Mouse (Mus musculus): ENCODE data around the gene Phlpp2. TPM values are rescaled to one million over a fixed set of nuclear protein-coding genes. Genes with fewer than 3 reads are reported as not detected.

Gene Phlpp2
- polyA plus RNA-seq (2016; fragmentation: Nextera tagmentation; extraction: Ambion mirVana), result 3.0 and 3.3 TPM in 2 replicates

DNA sequence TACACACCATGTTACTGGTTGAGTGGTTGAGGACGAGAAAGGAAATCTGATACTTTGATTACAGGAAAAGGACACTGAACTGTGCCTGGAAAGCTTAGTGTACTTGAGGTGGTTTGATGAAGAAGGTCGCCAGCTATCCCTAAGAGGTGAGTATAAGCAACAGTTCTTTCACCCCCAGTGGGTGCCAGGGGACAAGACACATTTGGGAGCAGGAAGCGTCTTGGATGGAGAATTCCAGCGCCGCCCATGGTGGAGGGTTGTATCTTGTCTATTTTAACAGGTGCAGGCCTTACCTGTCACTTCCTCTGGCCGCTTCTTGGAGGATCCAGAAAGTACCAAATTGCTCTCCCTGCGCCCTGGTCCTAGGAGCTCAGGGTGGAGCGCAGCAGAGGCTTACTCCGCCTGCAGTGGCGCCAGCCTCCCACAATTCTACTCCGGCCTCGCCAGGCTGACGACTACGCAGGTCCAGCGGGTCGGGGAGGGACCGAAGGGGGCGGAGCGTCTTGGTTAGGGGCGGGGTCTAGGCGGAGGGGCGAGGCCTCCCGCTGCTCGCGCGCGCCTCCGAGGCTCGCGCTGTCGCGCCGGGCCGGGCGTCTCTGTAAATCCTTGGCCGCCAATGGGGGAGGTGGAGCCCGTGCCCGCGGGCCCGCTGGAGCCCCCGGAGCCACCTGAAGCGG is at the start of gene Phlpp2:
Gene Phlpp2 (plus strand): TSS at position 540 of the 677 bp plus-strand sequence.
- H3K9ac ChIP-seq, result peak within 1 kb of the TSS; percentile 97
- 1% methylated on average over 42 of the region's 42 CpGs for WGBS (ENCODE audit: insufficient replicate concordance)
- peaks cover 80% of the 10 kb centered on the region for H3K4me1 ChIP-seq
- no peaks in the 10 kb centered on the region for H3K27me3 ChIP-seq (replicated peaks)
- peak within 1 kb of the TSS; percentile 92 for H3K4me3 ChIP-seq
- peak within 1 kb of the TSS; percentile 96 for H3K27ac ChIP-seq
- H3K4me2 ChIP-seq, result peak within 1 kb of the TSS; percentile 92
- peak; percentile 92 for ATAC-seq
- peaks cover 16% of the 10 kb centered on the region for H3K36me3 ChIP-seq
- H3K9me3 ChIP-seq (replicated peaks), result no peaks in the 10 kb centered on the region

DNA sequence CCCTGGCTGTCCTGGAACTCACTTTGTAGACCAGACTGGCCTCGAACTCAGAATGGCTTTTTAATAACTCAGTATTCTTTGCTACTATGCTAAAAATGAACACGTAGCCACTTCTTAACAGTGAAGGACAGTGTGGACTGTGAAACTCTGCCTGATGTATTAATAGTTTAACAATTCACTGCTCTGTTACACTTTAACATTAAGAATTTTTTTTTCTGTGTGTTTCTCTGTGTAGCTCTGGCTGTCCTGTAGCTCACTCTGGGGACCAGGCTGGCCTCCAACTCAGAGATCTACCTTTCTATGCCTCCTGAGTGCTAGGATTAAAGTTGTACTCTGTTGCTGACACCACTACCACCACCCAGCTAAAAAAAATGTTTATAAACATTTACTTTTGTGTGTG is 44.8 kb upstream of the Phlpp2 start:
- Histone ChIP-seq H3K4me2 (no peak overlapping the region), H3K9ac (no peak overlapping the region), H3K27ac (no peak overlapping the region), H3K27me3 (replicated peaks) (no peaks in the 10 kb centered on the region), H3K4me3 (no peak overlapping the region), H3K9me3 (replicated peaks) (no peaks in the 10 kb centered on the region), H3K36me3 (peaks cover 40% of the 10 kb centered on the region), H3K4me1 (peaks cover 10% of the 10 kb centered on the region; the same call in 1 of the 2 replicates)
- no peak for ATAC-seq
- 82% methylated on average over 2 of the region's 2 CpGs for whole genome bisulfite sequencing (ENCODE audit: insufficient replicate concordance)

DNA sequence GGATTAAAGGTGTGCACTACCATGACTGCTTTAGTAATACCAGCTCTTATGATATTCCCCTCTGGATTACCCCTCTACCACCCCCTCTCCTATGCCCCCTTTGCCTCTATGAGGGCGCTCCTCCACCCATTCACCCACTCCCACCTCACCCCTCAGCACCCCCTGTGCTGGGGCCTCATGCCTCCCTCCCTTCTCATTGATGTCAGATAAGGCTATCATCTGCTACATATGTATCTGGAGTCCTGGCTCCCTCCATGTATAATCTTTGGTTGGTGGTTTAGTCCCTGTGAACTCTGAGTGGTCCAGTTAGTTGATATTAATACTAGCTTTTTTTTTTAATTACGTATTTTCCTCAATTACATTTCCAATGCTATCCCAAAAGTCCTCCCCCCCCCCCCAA is 28.5 kb upstream of the Phlpp2 start:
- no peak overlapping the region for H3K9ac ChIP-seq
- peak; percentile 75; the same call in 1 of the 2 replicates for ATAC-seq
- WGBS (ENCODE audit: insufficient replicate concordance), result 66% methylated on average over 2 of the region's 2 CpGs

DNA sequence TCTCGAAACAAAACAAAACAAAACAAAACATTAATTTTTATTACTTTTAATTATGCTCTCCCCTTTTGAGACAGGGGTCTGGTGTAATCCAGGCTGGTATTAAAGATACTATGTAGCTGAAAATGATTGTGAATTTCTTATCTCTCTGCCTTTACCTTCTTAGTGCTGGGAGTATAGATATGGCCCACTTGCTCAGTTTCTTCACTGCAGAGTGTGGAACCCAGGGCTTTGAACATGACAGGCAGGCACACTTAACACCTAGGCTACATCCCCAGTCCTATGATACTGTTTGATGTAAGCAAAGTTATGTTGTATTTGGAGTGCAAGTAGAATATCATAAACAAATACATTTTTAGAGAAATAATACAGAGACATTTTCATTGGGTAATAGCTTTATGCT is 25.9 kb upstream of the Phlpp2 start:
- no peaks in the 10 kb centered on the region for H3K27me3 ChIP-seq (replicated peaks)
- peaks cover 33% of the 10 kb centered on the region for H3K4me1 ChIP-seq
- H3K4me2 ChIP-seq, result no peak overlapping the region
- ATAC-seq, result peak; percentile 74
- no peak overlapping the region for H3K4me3 ChIP-seq
- no peak overlapping the region for H3K9ac ChIP-seq
- H3K9me3 ChIP-seq (replicated peaks), result no peaks in the 10 kb centered on the region
- WGBS (ENCODE audit: insufficient replicate concordance), result 94% methylated on average over 1 of the region's 1 CpGs
- no peak overlapping the region for H3K27ac ChIP-seq
- H3K36me3 ChIP-seq, result peaks cover 82% of the 10 kb centered on the region

More for the DNA sequence above, 28.5 kb upstream of the Phlpp2 start:
- Histone ChIP-seq H3K36me3 (peaks cover 76% of the 10 kb centered on the region), H3K9me3 (replicated peaks) (no peaks in the 10 kb centered on the region), H3K27me3 (replicated peaks) (no peaks in the 10 kb centered on the region), H3K4me2 (no peak overlapping the region), H3K27ac (peak overlapping the region; percentile 38; the same call in 1 of the 2 replicates), H3K4me3 (no peak overlapping the region), H3K4me1 (peaks cover 29% of the 10 kb centered on the region)

DNA sequence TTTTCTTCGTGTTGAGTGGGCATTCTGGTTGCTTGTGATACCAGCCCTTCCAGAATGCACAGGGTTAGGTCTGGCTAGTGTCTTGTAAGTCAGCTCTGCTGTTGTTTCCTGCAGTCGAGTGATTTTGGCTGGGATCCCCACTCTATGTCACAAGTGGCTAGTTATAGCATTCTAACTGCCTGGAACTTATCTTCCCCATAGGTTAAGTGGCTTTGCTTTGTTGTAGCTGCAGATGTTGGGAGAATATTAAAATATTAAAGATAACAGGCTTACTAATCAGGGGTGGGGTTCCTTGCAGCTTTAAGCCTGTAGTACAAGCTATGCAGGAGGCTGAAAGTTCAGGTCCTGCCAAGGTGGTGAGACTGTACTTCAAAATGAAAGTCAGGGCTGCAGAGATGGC is 20.5 kb upstream of the Phlpp2 start:
- Histone ChIP-seq H3K4me3 (no peak overlapping the region), H3K4me2 (no peak overlapping the region), H3K36me3 (peaks cover 94% of the 10 kb centered on the region), H3K9me3 (replicated peaks) (no peaks in the 10 kb centered on the region), H3K4me1 (peaks cover 12% of the 10 kb centered on the region), H3K9ac (no peak overlapping the region), H3K27me3 (replicated peaks) (no peaks in the 10 kb centered on the region), H3K27ac (0 out of 2 replicates have a peak overlapping the region, but pooled peaks have one; percentile 17)
- ATAC-seq, result peak; percentile 76
- WGBS (ENCODE audit: insufficient replicate concordance), result 47% methylated on average over 2 of the region's 2 CpGs

DNA sequence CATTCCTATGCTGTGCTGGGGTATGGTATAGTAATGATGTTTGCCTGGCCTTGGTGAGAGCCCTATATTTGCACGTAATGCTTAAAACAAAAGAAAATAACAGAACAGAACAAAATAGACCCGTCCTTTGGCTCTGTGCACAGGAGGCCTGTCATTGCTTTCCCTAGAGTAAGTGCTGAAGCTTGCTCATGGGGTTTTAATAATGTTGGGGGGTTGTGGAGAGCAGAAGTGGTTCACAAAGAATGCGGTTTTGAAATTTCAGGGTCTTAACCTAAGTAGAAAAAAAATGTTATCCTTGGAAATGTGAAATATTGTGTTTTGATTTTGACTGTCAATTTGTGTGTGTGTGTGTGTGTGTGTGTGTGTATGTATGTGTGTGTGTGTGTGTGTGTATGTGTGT is 19.4 kb upstream of the Phlpp2 start:
- H3K4me3 ChIP-seq, result no peak overlapping the region
- WGBS (ENCODE audit: insufficient replicate concordance), result 82% methylated on average over 3 of the region's 3 CpGs

DNA sequence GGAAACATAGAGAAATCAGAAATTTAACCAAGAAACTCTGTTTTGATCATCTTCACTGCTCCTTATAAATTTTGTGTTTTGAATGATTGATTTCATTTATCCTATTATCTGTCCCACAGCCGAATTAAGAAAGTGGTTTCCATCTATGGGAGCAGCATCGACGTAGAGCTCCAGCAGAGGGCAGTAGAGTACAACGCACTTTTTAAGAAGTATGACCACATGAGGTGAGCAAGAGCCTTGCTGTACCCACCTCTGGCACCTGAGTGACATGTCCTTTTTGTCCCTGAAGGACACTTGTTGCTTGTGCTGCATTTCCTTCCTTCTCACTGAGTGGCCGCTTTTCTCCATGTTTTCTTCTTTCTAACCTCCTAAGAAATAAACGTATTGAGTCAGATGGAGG is 14.9 kb upstream of the Phlpp2 start:
- Histone ChIP-seq H3K4me2 (no peak overlapping the region), H3K9ac (no peak overlapping the region), H3K27ac (no peak overlapping the region), H3K9me3 (replicated peaks) (no peaks in the 10 kb centered on the region), H3K4me3 (no peak overlapping the region), H3K27me3 (replicated peaks) (no peaks in the 10 kb centered on the region), H3K36me3 (peaks cover 82% of the 10 kb centered on the region), H3K4me1 (0 out of 2 replicates have a peak, but pooled peaks cover 3% of the 10 kb centered on the region)
- peak; percentile 77 for ATAC-seq
- WGBS (ENCODE audit: insufficient replicate concordance), result 45% methylated on average over 6 of the region's 6 CpGs

More for the DNA sequence above, 19.4 kb upstream of the Phlpp2 start:
- ATAC-seq, result no peak
- Histone ChIP-seq H3K36me3 (peaks cover 91% of the 10 kb centered on the region), H3K9ac (no peak overlapping the region), H3K27me3 (replicated peaks) (no peaks in the 10 kb centered on the region), H3K4me1 (peaks cover 12% of the 10 kb centered on the region), H3K27ac (no peak overlapping the region), H3K4me2 (no peak overlapping the region), H3K9me3 (replicated peaks) (no peaks in the 10 kb centered on the region)

DNA sequence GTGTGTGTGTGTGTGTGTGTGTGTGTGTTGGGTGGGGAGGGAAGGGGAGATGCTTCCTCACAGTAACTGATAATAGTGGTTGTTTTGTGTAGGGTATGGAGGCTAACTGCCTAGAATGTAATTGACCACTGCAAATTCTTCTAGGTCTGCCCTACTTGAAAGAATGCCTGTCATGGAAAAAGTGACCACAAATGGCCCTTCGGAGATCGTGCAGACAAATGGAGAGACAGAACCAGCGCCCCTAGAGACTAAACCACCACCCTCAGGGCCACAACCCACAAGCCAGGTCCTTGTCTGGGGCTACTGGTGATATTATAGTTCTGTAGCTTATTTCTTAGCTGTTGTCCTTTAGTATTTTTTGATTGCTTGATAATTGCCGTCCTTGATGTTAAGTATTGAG is 13.8 kb upstream of the Phlpp2 start:
- Histone ChIP-seq H3K4me2 (no peak overlapping the region), H3K27me3 (replicated peaks) (no peaks in the 10 kb centered on the region), H3K27ac (no peak overlapping the region), H3K4me1 (0 out of 2 replicates have a peak, but pooled peaks cover 2% of the 10 kb centered on the region), H3K9me3 (replicated peaks) (no peaks in the 10 kb centered on the region), H3K9ac (no peak overlapping the region), H3K4me3 (no peak overlapping the region), H3K36me3 (peaks cover 79% of the 10 kb centered on the region)
- no peak for ATAC-seq
- WGBS (ENCODE audit: insufficient replicate concordance), result 72% methylated on average over 4 of the region's 4 CpGs

DNA sequence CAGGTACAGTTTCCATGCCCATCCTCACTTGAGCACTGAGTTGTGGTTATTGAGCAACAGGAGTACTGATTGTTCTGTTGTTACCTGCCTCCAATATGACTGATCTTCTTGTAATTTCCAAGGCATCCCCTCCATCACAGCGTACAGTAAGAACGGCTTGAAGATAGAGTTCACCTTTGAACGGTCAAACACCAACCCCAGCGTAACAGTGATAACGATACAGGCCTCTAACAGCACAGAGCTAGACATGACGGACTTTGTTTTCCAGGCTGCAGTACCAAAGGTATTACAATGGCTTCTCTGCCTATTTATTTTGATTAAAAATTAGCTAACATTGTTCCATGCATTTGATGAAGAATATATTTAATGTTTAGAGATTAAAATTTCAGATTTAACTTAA is 12.9 kb upstream of the Phlpp2 start:
- 88% methylated on average over 6 of the region's 6 CpGs for WGBS (ENCODE audit: insufficient replicate concordance)
- peaks cover 79% of the 10 kb centered on the region for H3K36me3 ChIP-seq

DNA sequence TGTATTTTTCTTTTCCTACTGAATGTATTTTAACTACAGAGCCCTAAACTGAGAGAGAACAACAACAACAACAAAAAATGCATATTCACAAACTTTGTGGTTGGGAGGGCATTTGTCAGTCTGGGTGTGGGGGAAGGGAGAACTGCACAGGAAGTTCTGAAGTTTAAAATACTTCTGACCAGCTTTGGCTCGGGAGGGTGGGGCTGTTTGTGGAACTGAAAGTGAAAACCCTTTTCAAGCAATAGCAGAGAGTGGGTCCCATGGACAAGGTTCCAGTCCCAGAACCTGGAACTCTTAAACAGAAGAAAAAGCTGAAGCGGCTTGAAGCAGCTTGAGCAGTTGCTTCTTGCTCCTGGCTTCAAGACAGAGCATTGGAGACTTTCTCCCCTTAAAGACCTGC is 4.9 kb upstream of the Phlpp2 start:
- Histone ChIP-seq H3K9ac (peak overlapping the region; percentile 73), H3K4me1 (peaks cover 68% of the 10 kb centered on the region), H3K4me3 (peak overlapping the region; percentile 6; the same call in 1 of the 2 replicates), H3K27ac (peak overlapping the region; percentile 96), H3K27me3 (replicated peaks) (no peaks in the 10 kb centered on the region), H3K4me2 (peak overlapping the region; percentile 56), H3K36me3 (peaks cover 45% of the 10 kb centered on the region), H3K9me3 (replicated peaks) (no peaks in the 10 kb centered on the region)
- ATAC-seq, result no peak
- 31% methylated on average over 2 of the region's 2 CpGs for WGBS (ENCODE audit: insufficient replicate concordance)

More for the DNA sequence above, 12.9 kb upstream of the Phlpp2 start:
- ATAC-seq, result no peak
- 0 out of 2 replicates have a peak, but pooled peaks cover 2% of the 10 kb centered on the region for H3K4me1 ChIP-seq
- no peaks in the 10 kb centered on the region for H3K9me3 ChIP-seq (replicated peaks)
- no peak overlapping the region for H3K4me2 ChIP-seq
- H3K27me3 ChIP-seq (replicated peaks), result no peaks in the 10 kb centered on the region
- H3K4me3 ChIP-seq, result no peak overlapping the region
- H3K27ac ChIP-seq, result no peak overlapping the region
- H3K9ac ChIP-seq, result no peak overlapping the region

DNA sequence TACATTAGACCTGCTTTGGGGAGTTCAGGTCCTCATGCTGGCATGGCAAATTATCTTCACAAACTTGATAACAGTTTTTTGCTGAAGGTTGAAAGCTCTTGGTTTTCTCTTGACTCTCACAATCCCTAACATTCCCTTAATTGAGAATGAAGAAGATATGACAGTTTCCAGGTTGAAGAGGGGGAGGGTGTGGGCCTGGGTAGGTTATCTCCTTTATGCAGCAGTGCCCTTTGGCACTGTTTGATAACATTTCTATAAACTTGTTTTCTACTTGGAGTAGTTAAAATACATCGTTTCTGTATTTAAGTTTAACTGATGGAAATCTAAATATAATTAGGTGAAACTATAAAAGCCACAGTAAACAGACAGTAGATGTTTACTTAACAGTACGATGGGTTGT is 3.5 kb upstream of the Phlpp2 start:
- Histone ChIP-seq H3K36me3 (peaks cover 34% of the 10 kb centered on the region), H3K9ac (peak overlapping the region; percentile 73), H3K27me3 (replicated peaks) (no peaks in the 10 kb centered on the region), H3K4me3 (peak overlapping the region; percentile 21; the same call in 1 of the 2 replicates), H3K9me3 (replicated peaks) (no peaks in the 10 kb centered on the region), H3K27ac (peak overlapping the region; percentile 96), H3K4me2 (peak overlapping the region; percentile 92), H3K4me1 (peaks cover 73% of the 10 kb centered on the region)
- ATAC-seq, result peak; percentile 71
- 37% methylated on average over 2 of the region's 2 CpGs for WGBS (ENCODE audit: insufficient replicate concordance)

DNA sequence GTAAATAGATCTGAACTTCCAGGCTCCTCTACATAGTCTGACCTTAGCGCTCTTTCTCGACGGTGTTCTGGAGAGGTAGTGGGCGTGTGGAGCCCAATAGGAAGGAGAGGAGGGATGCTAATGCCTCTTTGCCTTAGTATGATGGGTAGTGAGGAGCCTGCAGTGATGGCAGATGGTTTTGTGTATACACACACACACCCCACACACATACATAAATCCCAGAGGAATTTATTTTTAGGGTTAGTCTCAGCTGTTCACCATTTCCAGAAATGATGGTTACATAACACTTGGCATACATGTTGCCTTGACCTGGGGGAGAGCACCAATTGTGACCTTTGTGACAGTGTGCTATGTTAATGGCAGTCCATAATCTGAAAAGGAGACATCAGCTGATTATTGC is 2.8 kb upstream of the Phlpp2 start:
- peak overlapping the region; percentile 92 for H3K4me2 ChIP-seq
- WGBS (ENCODE audit: insufficient replicate concordance), result 33% methylated on average over 4 of the region's 4 CpGs

More for the DNA sequence above, 2.8 kb upstream of the Phlpp2 start:
- Histone ChIP-seq H3K27ac (peak overlapping the region; percentile 96), H3K4me1 (peaks cover 80% of the 10 kb centered on the region), H3K9me3 (replicated peaks) (no peaks in the 10 kb centered on the region), H3K9ac (peak overlapping the region; percentile 73), H3K4me3 (peak overlapping the region; percentile 21; the same call in 1 of the 2 replicates), H3K36me3 (peaks cover 27% of the 10 kb centered on the region), H3K27me3 (replicated peaks) (no peaks in the 10 kb centered on the region)
- ATAC-seq, result no peak

Data from liver, embryonic 12.5 days (tissue).